Mouse (Mus musculus): ENCODE data around the gene Dcdc2a.

Gene Dcdc2a

GRCm38 (mm10) chr13:25168891-25169290 lies 113.1 kb downstream of the Dcdc2a start:
- DNase-seq (ENCODE audit: low read depth, low spot score), result no peak

GRCm38 (mm10) chr13:25177835-25178234 lies 122.0 kb downstream of the Dcdc2a start:
- DNase-seq (ENCODE audit: low read depth, low spot score), result no peak

GRCm38 (mm10) chr13:25178236-25179001 lies 122.6 kb downstream of the Dcdc2a start:
- DNase-seq (ENCODE audit: low read depth, low spot score), result no peak

- DNase-seq (ENCODE audit: low read depth, low spot score), result no peak
Measured at GRCm38 (mm10) chr13:25186436-25187325, 130.9 kb downstream of the Dcdc2a start.

- DNase-seq (ENCODE audit: low read depth, low spot score), result no peak
Measured at GRCm38 (mm10) chr13:25187326-25187710, 131.5 kb downstream of the Dcdc2a start.

- peak; percentile 63 for DNase-seq (ENCODE audit: low read depth, low spot score)
Measured at GRCm38 (mm10) chr13:25189419-25190144, 133.8 kb downstream of the Dcdc2a start.

- DNase-seq (ENCODE audit: low read depth, low spot score), result no peak
Measured at GRCm38 (mm10) chr13:25190218-25190617, 134.4 kb downstream of the Dcdc2a start.

GRCm38 (mm10) chr13:25195706-25196105 lies 139.9 kb downstream of the Dcdc2a start:
- DNase-seq (ENCODE audit: low read depth, low spot score), result no peak

- DNase-seq (ENCODE audit: low read depth, low spot score), result no peak
Measured at GRCm38 (mm10) chr13:25199916-25200315, 144.1 kb downstream of the Dcdc2a start.

GRCm38 (mm10) chr13:25206950-25207349 lies 151.1 kb downstream of the Dcdc2a start:
- DNase-seq (ENCODE audit: low read depth, low spot score), result no peak

- DNase-seq (ENCODE audit: low read depth, low spot score), result no peak
Measured at GRCm38 (mm10) chr13:25218394-25218793, 162.6 kb downstream of the Dcdc2a start.

GRCm38 (mm10) chr13:25220186-25220787 lies 164.5 kb downstream of the Dcdc2a start:
- no peak for DNase-seq (ENCODE audit: low read depth, low spot score)

- DNase-seq (ENCODE audit: low read depth, low spot score), result no peak
Measured at GRCm38 (mm10) chr13:25251893-25252292, 196.1 kb downstream of the Dcdc2a start.

GRCm38 (mm10) chr13:25254478-25255263 lies 198.9 kb downstream of the Dcdc2a start:
- no peak for DNase-seq (ENCODE audit: low read depth, low spot score)

GRCm38 (mm10) chr13:25257608-25258007 lies 201.8 kb downstream of the Dcdc2a start:
- DNase-seq (ENCODE audit: low read depth, low spot score), result no peak
